Mouse (Mus musculus) monocyte, adult 2 months (primary cell): ENCODE results near the gene Pabpn1.
"Not testable (repeated sequence)": the region's sequence is repeated elsewhere in the genome, so short reads cannot be mapped to it uniquely, and the experiment has no call there.

Experiments used
- DNase-seq, 2 experiments: peaks; one replicate each; pipeline ENCODE4 v3.0.0; 2022; ENCODE audit warnings: low spot score in 2 of 2, low read depth in 1 of 2

The Pabpn1 gene

GRCm38 (mm10) chr14:54935904-54936830 lies 43.9 kb downstream of the Pabpn1 start, which contains the start of gene Cmtm5:
TSS of gene Cmtm5 (plus strand) at chr14:54936261.
- no peak for DNase-seq

GRCm38 (mm10) chr14:54936831-54937160 lies 44.5 kb downstream of the Pabpn1 start:
- no peak for DNase-seq

- DNase-seq = no peak
These were observed 45.3 kb downstream of the Pabpn1 start for GRCm38 (mm10) chr14:54937361-54938182.

GRCm38 (mm10) chr14:54938431-54939219 lies 46.3 kb downstream of the Pabpn1 start:
- DNase-seq = no peak

GRCm38 (mm10) chr14:54939434-54940175 lies 47.3 kb downstream of the Pabpn1 start:
- DNase-seq = peak in 1 of 2 experiments; percentile 15

GRCm38 (mm10) chr14:54940176-54940530 lies 47.9 kb downstream of the Pabpn1 start:
- DNase-seq = no peak

GRCm38 (mm10) chr14:54941024-54941978 lies 49.0 kb downstream of the Pabpn1 start:
- no peak for DNase-seq

- DNase-seq = no peak
These were observed 50.2 kb downstream of the Pabpn1 start for GRCm38 (mm10) chr14:54942479-54942878.

GRCm38 (mm10) chr14:54943971-54944370 lies 51.7 kb downstream of the Pabpn1 start:
- DNase-seq = no peak

- DNase-seq = no peak
These were observed 52.6 kb downstream of the Pabpn1 start for GRCm38 (mm10) chr14:54944939-54945338.

- DNase-seq = no peak
These were observed 53.8 kb downstream of the Pabpn1 start for GRCm38 (mm10) chr14:54945975-54946704.

- DNase-seq = not testable (repeated sequence)
These were observed 54.7 kb downstream of the Pabpn1 start for GRCm38 (mm10) chr14:54947008-54947407.
